Mouse (Mus musculus) heart, adult 11 months (tissue): ENCODE measurements around the gene Dydc2.

Experiments
- DNase-seq: peaks from one replicate; pipeline ENCODE4 v3.0.0; 2022

Dydc2 gene

DNA sequence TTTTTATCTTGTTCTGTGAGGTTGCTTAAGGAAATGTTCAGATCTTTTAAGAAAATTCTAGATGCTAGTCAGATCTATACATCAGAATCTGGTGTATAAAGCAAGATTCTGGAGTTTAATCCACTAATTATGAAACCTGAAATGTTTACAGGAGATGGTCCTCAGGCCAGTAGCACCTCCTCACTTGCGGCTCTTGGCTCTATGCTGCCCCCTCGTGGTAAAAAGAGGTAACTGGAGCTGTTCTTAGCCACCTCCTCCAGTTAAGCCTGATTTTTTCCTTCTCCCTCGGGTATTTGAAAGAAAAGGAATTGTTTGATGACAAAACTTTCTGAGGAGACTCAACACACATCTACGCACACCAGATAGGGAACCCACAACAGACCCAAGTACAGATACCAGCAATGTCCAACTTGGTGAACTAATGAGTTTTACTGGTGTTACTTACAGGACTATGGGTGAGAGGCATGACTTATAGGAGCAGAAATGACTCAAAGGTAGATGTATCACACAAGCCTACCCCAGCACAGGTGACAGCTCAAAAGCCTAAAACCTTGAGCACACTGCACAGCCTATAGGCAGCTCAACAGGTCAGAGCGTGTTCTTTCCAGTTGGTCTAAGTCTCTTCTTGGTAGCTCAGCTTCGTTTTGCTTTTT, 33.7 kb downstream of the Dydc2 start:
- DNase-seq, result peak; percentile 81

DNA sequence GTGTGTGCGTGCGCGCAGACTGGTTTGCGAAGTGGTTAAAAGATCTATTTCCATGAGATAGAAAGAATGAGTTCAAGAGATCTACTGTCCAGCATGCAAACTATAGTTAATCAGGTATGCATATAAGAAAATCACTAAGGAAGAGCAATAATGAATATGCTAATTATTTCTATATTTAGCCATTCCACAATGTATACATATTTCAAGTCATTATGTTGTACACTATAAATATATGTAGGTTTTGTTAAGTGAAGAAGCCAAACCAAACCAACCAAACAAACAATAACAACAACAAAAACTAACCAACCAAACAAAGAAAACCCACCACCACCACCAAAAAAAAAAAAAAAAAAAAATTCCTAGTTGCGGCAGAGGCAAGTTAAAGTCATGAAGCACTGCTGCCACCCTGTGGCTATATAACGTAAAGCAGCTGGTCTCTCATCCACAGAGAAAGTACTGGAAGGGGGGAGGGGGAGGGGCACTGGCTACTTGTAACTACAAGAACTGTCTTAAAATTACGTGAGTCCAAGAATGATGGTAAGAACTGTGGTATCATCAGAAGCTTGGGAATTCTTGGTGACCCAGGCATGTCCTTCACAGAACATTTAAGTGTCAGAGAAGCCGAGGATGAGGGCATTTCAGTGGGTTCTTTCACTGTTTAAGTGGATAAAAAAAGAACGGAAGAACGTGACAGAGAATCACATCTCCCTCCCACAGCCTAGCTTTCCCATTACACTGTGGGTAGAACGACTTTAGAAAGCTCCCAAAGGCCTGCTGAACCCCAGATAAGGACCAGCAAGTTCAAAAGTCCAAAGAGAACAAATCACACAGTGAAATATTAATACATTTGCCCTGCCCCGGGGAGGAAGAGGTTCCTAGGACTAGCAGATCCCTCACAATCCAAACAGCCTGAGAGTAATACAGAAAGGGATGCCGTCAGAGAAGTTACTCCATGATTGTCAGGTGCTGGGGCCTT, 35.6 kb downstream of the Dydc2 start:
- peak; percentile 96 for DNase-seq

DNA sequence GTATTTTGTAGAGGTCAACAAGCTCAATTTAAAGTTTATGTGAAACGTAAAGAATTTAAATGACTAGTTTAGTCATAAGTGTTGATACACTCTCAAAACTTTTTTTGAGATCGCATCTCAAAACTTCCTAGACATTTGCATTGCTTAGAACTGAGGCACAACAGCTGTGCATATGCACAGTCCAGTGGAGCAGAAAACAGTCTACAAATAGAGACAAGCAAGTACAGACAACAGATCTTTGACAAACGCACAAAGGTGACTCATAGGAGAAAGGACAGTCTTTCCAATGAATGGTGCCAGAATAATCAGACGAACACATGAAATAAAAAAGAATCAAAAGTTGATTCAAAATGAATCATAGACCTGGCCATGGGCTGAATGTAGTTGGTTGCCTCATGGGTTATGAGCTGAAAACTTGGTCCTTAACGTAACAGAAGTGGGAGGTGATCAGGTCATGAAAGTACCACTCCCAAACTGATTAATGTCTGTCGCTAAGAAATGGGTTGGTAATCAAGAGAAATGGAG, 38.0 kb downstream of the Dydc2 start:
- DNase-seq, result no peak

DNA sequence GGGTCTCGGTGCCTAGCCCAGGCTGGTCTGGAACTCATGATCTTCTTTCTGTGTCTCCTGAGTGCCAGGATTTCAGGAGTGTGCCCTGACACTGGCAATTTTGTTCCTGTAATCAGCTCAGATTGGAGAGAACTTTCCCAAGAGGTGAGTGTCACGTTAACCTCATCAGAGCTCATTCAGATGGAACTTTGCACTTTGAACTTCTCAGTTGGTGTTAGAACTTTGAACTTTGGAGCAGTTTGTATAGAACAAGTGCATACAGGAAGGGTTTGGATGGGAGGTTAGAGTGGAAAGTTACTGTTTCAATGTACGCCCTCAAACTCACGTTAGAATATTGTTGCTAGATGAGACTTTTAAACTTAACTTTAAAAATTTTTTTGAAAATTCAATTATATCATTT, 39.7 kb downstream of the Dydc2 start:
- DNase-seq, result peak; percentile 30

DNA sequence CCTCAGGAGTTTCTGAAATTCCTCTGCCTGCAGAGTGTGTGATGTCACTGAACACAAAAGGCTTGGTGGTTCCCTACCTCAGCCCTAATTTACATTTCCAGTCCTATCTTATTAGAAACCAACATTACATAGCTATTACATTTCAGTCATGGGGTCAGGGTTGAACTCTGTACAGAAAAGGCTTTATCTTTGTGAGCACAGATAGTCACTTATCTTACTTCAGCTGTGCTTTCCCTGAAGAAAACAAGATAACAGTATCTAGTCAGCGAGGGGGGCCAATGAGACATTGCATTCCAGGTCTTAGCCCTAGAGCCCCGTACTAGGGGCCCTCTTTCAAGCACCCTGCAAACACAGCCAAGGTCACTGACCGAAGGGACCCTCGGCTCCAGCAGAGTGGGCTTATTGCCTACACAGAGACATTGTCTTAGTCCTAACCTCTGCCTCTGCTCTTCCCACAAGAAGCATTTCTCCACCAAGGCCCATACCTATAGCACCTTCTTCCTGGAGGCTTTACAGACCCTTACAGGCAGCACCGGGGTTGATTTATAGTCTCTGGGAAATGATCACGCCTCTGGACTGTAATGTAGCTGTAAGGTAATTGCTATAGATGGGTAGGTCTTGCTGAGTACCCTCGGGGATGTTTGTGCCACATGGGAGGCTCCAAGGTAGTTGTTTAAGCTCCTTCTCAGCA, 43.3 kb downstream of the Dydc2 start:
- DNase-seq, result peak; percentile 68

DNA sequence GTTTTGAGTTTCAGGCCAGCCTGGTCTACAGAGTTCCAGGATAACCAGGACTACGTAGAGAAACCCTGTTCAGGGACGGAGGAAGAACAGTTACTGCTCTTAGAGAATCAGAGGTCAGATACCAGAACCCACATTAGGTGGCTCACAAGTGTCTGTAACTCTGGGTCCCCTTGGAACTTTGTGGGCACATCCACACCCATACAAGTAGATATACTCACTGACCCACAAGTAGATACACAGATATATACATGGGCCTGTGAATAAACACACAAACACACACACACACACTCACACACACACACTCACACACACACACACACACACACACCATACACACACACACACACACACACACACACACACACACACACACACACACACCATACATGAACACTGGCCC, 43.9 kb downstream of the Dydc2 start:
- DNase-seq, result no peak

DNA sequence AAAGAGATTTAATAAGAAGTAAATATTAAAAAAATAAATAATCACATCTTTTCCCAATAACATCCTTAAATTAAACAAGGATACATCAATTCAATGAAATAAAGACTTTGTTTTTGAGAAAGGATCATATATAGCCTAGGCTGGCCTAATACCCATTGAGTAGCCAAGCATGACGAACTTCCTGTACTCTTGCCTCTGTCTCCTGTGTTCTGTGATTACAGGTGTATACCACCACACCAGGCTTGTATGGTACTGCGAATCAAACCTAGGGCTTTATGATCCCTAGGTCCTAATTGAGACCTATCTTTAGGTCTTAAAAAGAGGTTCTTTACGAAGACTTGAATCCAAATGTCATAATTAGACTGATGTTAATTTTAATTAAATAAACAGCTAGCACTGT, 47.8 kb downstream of the Dydc2 start:
- no peak for DNase-seq

DNA sequence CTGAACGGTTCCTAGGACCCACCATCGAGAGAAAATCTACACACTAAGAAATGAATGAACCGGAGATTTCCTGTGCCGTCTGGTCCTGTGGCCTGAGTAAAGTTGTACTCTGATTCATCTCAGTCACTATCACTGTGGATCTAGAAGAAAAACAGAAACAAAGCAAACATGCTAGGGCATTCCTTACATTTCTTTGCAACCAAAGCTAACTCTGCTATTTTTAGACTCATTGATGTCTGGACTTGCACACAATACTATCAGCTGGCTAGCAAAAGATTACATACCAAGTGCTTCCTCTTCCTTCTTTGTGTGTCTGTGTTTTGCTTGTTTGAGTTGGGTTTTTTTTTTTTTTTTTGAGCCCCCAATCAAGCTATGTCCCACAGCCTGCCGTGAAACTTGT, 51.5 kb downstream of the Dydc2 start:
- DNase-seq, result no peak

DNA sequence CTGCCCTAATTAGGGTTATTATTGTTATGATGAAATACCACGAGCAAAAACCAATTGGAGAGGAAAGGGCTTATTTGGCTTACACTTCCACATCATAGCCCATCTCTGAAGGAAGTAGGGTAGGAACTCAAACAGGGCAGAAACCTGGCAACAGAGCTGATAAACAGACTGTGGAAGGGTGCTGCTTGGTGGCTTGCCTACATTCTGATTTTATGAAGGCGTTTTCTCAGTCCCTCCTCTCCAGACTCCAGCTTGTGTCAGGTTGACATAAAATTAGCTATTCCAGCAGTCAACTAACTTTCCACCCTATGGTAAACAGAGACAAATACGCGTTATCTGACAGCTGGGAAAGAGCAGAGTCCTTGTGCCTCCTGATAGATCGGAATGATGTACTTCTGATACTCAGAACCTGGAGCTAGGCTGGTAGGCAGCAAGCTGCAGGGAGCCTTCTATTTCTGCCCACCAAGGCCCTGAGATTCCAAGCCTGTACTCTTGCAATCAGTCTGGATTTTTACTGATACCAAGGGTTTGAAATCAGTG, 54.2 kb downstream of the Dydc2 start:
- peak; percentile 56 for DNase-seq

DNA sequence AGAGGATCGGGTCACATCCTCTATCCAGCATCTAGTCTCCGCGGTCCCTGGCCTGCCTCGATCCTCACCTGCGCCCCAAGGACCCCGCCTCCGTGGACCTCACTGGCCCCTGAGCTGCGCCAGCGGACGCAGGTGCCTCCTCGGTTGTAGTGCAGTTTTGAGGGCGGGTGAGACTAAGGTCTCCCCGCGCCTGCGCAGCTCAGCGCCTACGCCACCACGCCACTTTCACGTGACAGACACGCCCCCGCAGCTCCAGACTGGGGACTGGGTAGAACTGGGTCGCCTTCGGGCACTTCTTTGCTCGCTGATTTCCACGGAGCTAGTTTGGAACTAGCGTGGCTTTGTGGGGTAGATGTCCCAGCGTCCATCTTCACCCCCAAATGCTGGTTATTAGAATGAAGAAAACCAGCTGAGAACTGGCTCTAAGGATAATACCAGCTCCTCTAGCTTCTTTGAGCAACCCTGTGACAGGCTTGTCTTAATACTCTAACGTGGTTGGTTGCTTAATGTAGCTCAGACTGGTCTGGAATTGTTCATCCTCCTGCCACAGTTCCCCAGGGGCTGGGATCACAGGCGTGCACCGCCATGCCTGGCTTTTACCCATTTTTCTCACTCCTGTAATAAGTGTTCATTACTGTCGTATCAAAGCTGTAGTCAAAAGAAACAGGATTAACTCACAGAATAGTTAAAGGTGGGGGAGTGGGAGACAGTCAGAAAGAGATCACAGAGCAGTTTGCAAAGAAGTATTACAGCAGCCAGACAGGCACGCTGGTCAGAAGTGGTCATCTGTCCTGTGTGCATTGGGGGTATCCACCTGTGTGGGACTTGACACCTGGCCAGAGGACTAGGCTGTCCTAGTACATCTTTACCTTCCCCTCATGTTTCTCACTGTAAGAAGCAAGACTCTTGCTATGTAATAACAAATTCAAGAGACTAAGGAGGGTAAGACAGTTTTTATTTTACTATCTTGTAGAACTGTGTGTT, 55.1 kb downstream of the Dydc2 start, which contains the start of gene Fam213a:
Fam213a (minus strand) TSS at position 159 of the 984 bp plus-strand sequence.
- DNase-seq, result peak; percentile 99

DNA sequence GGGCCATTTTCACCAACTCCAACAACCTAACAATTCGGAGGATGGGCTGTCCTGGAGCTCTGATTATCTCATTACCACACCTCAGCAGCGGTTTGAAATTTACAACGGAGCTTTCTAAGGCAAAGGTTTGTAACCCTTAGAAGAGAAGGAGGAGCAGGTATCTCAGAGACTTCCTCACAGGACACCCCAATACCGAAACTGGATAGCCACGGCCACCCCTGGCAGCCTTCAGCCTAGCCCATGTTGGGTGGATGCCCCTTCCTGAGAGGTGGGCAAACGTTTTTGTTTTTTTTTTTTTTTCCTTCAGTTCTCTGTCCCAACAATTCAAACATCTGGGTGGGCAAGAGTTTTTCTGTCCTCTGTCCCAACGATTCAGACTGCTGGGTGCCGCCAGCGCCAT, 55.9 kb downstream of the Dydc2 start:
- DNase-seq, result peak; percentile 80

DNA sequence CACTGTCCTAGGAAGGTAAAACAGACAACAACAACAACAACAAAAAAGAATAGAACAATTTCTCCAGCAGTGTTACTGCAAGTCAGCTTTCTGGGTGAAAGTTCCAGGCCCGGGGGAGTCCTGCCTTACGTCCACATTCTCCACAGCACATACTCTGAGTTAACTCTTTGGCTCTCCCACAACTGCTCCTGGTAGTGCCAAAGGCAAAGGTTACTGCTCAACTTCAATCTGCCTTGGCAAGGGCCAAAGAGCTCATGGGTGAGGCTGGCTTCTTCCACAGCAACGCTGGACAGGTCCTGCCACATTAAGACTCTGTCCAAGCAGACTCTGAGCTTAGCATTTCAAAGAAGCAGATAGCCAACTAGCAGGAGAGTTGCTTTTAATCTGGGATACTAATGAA, 57.1 kb downstream of the Dydc2 start:
- DNase-seq, result peak; percentile 86

DNA sequence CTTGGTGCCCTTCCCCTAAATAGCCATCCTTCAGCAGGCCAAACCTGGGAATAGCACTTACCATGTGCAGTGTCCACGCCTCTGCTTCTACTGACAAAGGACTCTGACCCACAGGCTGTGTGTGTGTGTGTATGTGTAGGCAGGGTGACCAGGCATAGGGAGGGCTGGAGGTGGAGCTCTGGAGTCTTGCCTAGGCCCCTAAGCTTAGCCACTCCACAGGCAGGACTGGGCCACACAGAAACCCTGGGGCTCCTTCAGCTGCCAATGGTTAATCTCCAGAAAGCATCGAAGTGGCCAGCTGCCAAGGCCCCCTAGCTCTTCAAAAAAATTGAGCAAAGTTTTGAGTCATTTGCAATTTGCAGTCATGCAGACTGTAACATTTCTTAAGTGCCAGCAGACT, 60.9 kb downstream of the Dydc2 start:
- peak; percentile 89 for DNase-seq

DNA sequence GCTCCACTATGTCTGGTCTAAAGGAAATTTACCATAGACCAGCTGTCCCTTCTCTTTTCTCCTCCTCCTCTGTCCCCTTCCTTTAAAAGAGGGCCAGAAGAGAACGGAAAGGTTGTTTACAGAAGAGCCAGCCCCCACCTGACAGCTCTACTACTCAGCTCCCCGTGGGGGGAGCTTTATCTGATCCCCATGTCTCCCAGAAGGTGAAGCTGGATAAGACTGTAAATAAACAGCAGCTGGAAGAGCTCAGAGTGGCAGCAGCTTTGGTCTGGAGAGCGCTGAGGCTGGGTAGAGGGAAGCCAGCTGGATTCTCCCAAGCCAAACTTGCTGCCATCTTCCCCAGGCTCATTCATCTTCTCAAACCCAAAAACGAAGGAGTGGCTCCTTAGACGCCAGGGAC, 61.4 kb downstream of the Dydc2 start:
- peak; percentile 51 for DNase-seq

DNA sequence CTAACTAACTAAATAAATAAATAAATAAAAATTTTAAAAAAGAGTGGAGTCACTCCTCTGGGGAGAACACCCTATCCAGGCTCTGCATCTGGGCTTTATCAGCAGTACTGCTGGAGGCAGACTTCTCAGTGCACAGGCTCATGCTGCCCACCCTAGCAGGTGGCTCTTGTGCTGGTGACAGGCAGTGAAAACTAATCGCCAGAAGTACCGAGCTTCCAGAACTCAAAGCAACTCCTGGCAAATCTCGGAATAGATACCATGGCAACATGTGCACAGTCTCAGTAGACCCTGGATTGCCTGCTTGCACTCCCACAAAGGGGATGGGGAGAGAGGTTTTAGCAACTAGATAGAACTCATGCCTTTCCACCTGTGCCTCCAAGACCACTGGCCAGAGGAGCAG, 62.1 kb downstream of the Dydc2 start:
- peak; percentile 80 for DNase-seq

DNA sequence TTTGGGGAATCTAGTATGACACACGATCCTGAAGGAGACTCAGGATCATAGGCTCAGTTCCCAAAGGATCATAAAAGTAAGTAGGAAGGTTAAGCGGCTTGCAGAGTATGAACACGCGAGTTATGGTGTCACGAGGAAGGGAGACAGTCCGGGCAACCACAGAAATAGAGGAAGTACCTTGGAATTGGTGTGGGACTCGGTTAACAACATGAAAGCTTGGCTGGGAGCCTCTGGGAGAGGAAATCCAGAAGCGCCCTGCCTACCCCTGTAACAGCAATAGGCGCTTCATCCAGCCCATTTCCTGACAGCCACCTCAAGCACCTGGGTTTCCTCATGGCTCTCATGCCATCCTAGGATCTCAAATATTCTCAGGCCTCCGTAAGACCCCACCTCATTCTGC, 62.7 kb downstream of the Dydc2 start:
- DNase-seq, result peak; percentile 87

DNA sequence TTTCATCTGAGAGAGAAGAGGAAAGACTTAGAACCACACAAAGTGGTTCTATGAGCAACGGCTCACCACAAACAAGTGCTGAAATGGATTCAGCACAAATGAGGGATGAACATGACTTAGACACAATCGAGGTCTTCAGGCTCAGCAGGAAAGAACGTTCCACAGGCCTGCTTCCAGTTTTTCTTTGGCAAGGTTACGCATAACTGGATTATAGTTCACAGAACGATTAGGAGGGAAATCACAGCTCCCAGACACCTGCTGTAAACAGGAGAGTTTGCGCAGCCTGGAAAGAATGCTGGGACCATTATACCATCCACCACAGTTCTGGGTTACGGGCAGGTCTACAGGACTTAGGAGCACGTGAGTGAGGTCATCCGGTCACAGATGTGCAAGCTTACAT, 63.3 kb downstream of the Dydc2 start:
- DNase-seq, result peak; percentile 29

DNA sequence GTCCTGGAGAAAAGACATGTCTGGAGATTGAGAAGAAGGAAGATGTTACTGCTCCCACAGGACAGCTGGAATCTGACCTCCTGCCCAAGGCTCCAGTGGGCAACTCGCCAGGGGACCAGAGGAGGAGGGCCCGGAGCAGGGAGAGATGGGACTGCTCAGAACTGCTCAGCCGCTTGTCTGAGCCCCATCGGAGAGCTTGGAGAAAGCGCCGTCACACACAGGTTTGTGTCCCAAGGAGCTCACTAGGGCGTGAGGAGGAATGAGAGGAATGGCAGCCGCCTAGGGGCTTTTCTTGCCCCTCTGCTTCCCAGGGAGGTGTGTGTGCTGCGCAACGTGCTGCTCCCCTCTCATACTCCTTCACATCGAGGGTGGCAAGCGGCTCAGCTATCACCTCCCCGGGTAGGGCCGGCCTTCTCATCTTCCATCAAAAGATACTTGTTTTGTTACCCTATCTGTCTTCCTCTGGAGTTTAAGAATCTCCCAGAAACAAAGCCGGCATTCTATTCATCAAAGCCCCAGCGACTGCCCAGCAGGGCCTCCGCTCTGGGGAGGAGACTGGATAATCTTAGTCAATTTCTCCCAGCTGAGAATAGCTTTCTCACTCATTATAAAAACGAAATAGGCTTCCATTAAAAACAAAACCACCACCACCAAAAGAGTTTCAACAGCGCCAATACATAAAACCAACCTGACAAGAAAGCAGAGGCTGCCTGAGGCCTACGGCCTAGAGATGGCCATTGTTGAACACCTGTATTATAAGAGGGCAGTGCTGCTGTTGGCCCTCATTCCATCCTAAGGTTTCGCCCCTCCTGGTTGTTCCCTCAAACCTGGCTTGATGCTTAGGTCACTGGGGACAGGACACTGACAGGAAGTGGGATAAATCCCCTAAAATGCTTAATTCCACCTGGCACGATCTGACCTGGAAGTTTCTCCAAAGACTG, 64.5 kb downstream of the Dydc2 start:
- DNase-seq, result peak; percentile 87

DNA sequence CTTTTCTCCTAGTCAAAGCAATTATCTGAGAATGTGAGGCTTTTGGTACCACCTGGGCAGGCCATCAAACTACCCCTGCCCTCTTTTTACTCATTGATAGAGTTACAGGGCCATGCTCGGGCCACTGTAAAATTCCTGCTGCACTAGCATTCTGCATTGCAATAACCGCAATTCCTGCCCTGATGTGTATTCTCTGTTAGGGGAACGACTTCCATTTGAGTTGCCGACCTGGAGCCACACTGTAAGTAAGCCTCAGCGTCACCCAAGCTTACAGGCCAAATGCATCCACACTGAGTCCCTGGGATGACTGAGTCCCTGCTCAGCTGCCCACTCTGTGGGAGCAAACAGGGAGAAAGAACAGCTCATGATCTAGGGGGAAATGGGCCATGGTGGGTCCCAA, 67.4 kb downstream of the Dydc2 start:
- DNase-seq, result peak; percentile 59

DNA sequence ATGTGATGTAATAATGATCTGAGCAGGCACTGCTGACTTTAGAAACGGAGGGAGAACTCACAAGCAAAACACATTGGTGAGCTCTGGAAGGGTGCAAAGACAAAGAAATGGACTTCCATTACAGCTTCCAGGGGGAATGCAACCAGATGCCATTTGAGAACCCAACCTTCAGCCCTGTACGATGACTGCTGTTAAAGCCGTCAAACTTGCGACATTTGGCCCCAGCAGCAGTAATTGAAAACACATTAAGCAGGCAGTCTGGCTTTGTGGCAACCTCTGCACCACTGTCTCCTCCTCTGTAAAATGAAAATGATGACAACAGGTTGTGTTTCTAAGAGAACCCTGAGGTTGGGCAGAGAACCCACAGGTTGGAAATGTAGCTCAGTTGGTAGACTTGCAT, 68.2 kb downstream of the Dydc2 start:
- DNase-seq, result peak; percentile 79
